Mouse (Mus musculus): ENCODE data around the gene Bex6. TPM values are rescaled to one million over a fixed set of nuclear protein-coding genes. Genes with fewer than 3 reads are reported as not detected.
"Not testable (repeated sequence)": the region's sequence is repeated elsewhere in the genome, so short reads cannot be mapped to it uniquely, and the experiment has no call there.

Gene Bex6
- polyA plus RNA-seq, 1 experiment from 2014 or later, result 0.25 TPM

GRCm38 (mm10) chr16:32214156-32214555 lies 34.5 kb downstream of the Bex6 start:
- no peaks in the 10 kb centered on the region for H3K27me3 ChIP-seq (ENCODE audit: control insufficient read depth, insufficient read depth, low read length)
- H3K27ac ChIP-seq (replicated peaks; ENCODE audit: low read depth, low read length), result no peak overlapping the region
- no peak overlapping the region for H3K4me2 ChIP-seq (ENCODE audit: low read depth, severe bottlenecking)
- H3K4me3 ChIP-seq (ENCODE audit: low read depth, low read length), result no peak overlapping the region
- no peaks in the 10 kb centered on the region for H3K36me3 ChIP-seq (ENCODE audit: control insufficient read depth, insufficient read depth, low read length)
- no peak overlapping the region for H3K9ac ChIP-seq (ENCODE audit: low read length)
- H3K4me1 ChIP-seq (ENCODE audit: control insufficient read depth, insufficient read depth, low read length), result no peaks in the 10 kb centered on the region
- DNase-seq (ENCODE audit: low spot score), result no peak
- no peak for ATAC-seq (ENCODE audit: insufficient number of reproducible peaks, low FRiP score, low TSS enrichment, low read depth)
- H3K9me3 ChIP-seq (ENCODE audit: control insufficient read depth, low read length), result no peaks in the 10 kb centered on the region

- Histone ChIP-seq H3K27ac (replicated peaks; ENCODE audit: low read depth, low read length) (no peak overlapping the region), H3K4me1 (ENCODE audit: control insufficient read depth, insufficient read depth, low read length) (no peaks in the 10 kb centered on the region), H3K27me3 (ENCODE audit: control insufficient read depth, insufficient read depth, low read length) (no peaks in the 10 kb centered on the region), H3K9ac (ENCODE audit: low read length) (no peak overlapping the region), H3K9me3 (ENCODE audit: control insufficient read depth, low read length) (no peaks in the 10 kb centered on the region), H3K4me2 (ENCODE audit: low read depth, severe bottlenecking) (no peak overlapping the region), H3K4me3 (ENCODE audit: low read depth, low read length) (no peak overlapping the region), H3K36me3 (ENCODE audit: control insufficient read depth, insufficient read depth, low read length) (no peaks in the 10 kb centered on the region)
- ATAC-seq (ENCODE audit: insufficient number of reproducible peaks, low FRiP score, low TSS enrichment, low read depth) (no peak), DNase-seq (ENCODE audit: low spot score) (no peak)
- 81% methylated on average over 17 of the region's 17 CpGs for WGBS
Measured at GRCm38 (mm10) chr16:32214804-32215576, 35.4 kb downstream of the Bex6 start.

- no peak overlapping the region for H3K4me3 ChIP-seq (ENCODE audit: low read depth, low read length)
- no peak for DNase-seq (ENCODE audit: low spot score)
- no peaks in the 10 kb centered on the region for H3K36me3 ChIP-seq (ENCODE audit: control insufficient read depth, insufficient read depth, low read length)
- H3K4me2 ChIP-seq (ENCODE audit: low read depth, severe bottlenecking), result no peak overlapping the region
- no peaks in the 10 kb centered on the region for H3K9me3 ChIP-seq (ENCODE audit: control insufficient read depth, low read length)
- ATAC-seq (ENCODE audit: insufficient number of reproducible peaks, low FRiP score, low TSS enrichment, low read depth), result no peak
- 86% methylated on average over 4 of the region's 4 CpGs for WGBS
- H3K27ac ChIP-seq (replicated peaks; ENCODE audit: low read depth, low read length), result no peak overlapping the region
- no peak overlapping the region for H3K9ac ChIP-seq (ENCODE audit: low read length)
- H3K27me3 ChIP-seq (ENCODE audit: control insufficient read depth, insufficient read depth, low read length), result no peaks in the 10 kb centered on the region
- no peaks in the 10 kb centered on the region for H3K4me1 ChIP-seq (ENCODE audit: control insufficient read depth, insufficient read depth, low read length)
Measured at GRCm38 (mm10) chr16:32221803-32222202, 42.2 kb downstream of the Bex6 start.

- DNase-seq (ENCODE audit: low spot score), result no peak
- Histone ChIP-seq H3K4me3 (ENCODE audit: low read depth, low read length) (no peak overlapping the region), H3K4me1 (ENCODE audit: control insufficient read depth, insufficient read depth, low read length) (no peaks in the 10 kb centered on the region), H3K27ac (replicated peaks; ENCODE audit: low read depth, low read length) (no peak overlapping the region), H3K27me3 (ENCODE audit: control insufficient read depth, insufficient read depth, low read length) (no peaks in the 10 kb centered on the region), H3K4me2 (ENCODE audit: low read depth, severe bottlenecking) (no peak overlapping the region), H3K9ac (ENCODE audit: low read length) (no peak overlapping the region), H3K36me3 (ENCODE audit: control insufficient read depth, insufficient read depth, low read length) (no peaks in the 10 kb centered on the region), H3K9me3 (ENCODE audit: control insufficient read depth, low read length) (no peaks in the 10 kb centered on the region)
- ATAC-seq (ENCODE audit: insufficient number of reproducible peaks, low FRiP score, low TSS enrichment, low read depth), result no peak
Measured at GRCm38 (mm10) chr16:32222399-32222798, 42.8 kb downstream of the Bex6 start.

- not testable (repeated sequence) for DNase-seq (ENCODE audit: low spot score); ATAC-seq (ENCODE audit: insufficient number of reproducible peaks, low FRiP score, low TSS enrichment, low read depth)
Measured at GRCm38 (mm10) chr16:32232050-32232449, 52.4 kb downstream of the Bex6 start.

More at GRCm38 (mm10) chr16:32232050-32232449, 52.4 kb downstream of the Bex6 start:
- H3K27ac ChIP-seq (replicated peaks; ENCODE audit: low read depth, low read length); H3K36me3 ChIP-seq (ENCODE audit: control insufficient read depth, insufficient read depth, low read length); H3K27me3 ChIP-seq (ENCODE audit: control insufficient read depth, insufficient read depth, low read length); H3K4me2 ChIP-seq (ENCODE audit: low read depth, severe bottlenecking); H3K4me1 ChIP-seq (ENCODE audit: control insufficient read depth, insufficient read depth, low read length); H3K4me3 ChIP-seq (ENCODE audit: low read depth, low read length); H3K9ac ChIP-seq (ENCODE audit: low read length); H3K9me3 ChIP-seq (ENCODE audit: control insufficient read depth, low read length): not testable (repeated sequence)
- WGBS, result 91% methylated on average over 3 of the region's 3 CpGs

Other genes with a start within 250 kb of the Bex6 start
- gene Pigz, start 246.0 kb upstream of the Bex6 start, polyA plus RNA-seq (2014; fragmentation: Nextera tagmentation; extraction: Ambion mirVana), result 0.25 and 0.67 TPM in 2 replicates
- 81.6 and 88.9 TPM in 2 replicates for gene 0610012G03Rik, start 231.3 kb upstream of the Bex6 start, polyA plus RNA-seq (2014; fragmentation: Nextera tagmentation; extraction: Ambion mirVana)
- gene Ncbp2, start 231.3 kb upstream of the Bex6 start, polyA plus RNA-seq (2014; fragmentation: Nextera tagmentation; extraction: Ambion mirVana), result 160 and 161 TPM in 2 replicates
- gene Senp5, start 176.5 kb upstream of the Bex6 start, polyA plus RNA-seq (2014; fragmentation: Nextera tagmentation; extraction: Ambion mirVana), result 10.9 and 13.4 TPM in 2 replicates
- gene Pak2, start 100.5 kb upstream of the Bex6 start, polyA plus RNA-seq (2014; fragmentation: Nextera tagmentation; extraction: Ambion mirVana), result 41.1 and 42.7 TPM in 2 replicates
- 131 and 137 TPM in 2 replicates for gene Pigx, start 80.1 kb upstream of the Bex6 start, polyA plus RNA-seq (2014; fragmentation: Nextera tagmentation; extraction: Ambion mirVana)
- gene Cep19, start 80.0 kb upstream of the Bex6 start, polyA plus RNA-seq (2014; fragmentation: Nextera tagmentation; extraction: Ambion mirVana), result 38.2 and 44.3 TPM in 2 replicates
- gene Nrros, start 14.2 kb upstream of the Bex6 start, polyA plus RNA-seq (2014; fragmentation: Nextera tagmentation; extraction: Ambion mirVana), result 10.1 and 11.5 TPM in 2 replicates
- 21.6 and 23.3 TPM in 2 replicates for gene Fbxo45, start 67.3 kb downstream of the Bex6 start, polyA plus RNA-seq (2014; fragmentation: Nextera tagmentation; extraction: Ambion mirVana)
- gene Wdr53, start 67.4 kb downstream of the Bex6 start, polyA plus RNA-seq (2014; fragmentation: Nextera tagmentation; extraction: Ambion mirVana), result 19.2 and 20.2 TPM in 2 replicates
- gene Smco1, start 91.6 kb downstream of the Bex6 start, polyA plus RNA-seq (2014; fragmentation: Nextera tagmentation; extraction: Ambion mirVana), result not detected in 2 replicates
- 25.0 and 27.9 TPM in 2 replicates for gene Rnf168, start 97.6 kb downstream of the Bex6 start, polyA plus RNA-seq (2014; fragmentation: Nextera tagmentation; extraction: Ambion mirVana)
- gene Ubxn7, start 152.4 kb downstream of the Bex6 start, polyA plus RNA-seq (2014; fragmentation: Nextera tagmentation; extraction: Ambion mirVana), result 28.0 and 30.0 TPM in 2 replicates
- not detected in 2 replicates for gene Tm4sf19, start 220.7 kb downstream of the Bex6 start, polyA plus RNA-seq (2014; fragmentation: Nextera tagmentation; extraction: Ambion mirVana)
- 32.1 and 36.1 TPM in 2 replicates for gene Tctex1d2, start 239.9 kb downstream of the Bex6 start, polyA plus RNA-seq (2014; fragmentation: Nextera tagmentation; extraction: Ambion mirVana)